Mouse (Mus musculus): ENCODE results near the gene Gm49721.
"Not testable (repeated sequence)": the region's sequence is repeated elsewhere in the genome, so short reads cannot be mapped to it uniquely, and the experiment has no call there.

DNA sequence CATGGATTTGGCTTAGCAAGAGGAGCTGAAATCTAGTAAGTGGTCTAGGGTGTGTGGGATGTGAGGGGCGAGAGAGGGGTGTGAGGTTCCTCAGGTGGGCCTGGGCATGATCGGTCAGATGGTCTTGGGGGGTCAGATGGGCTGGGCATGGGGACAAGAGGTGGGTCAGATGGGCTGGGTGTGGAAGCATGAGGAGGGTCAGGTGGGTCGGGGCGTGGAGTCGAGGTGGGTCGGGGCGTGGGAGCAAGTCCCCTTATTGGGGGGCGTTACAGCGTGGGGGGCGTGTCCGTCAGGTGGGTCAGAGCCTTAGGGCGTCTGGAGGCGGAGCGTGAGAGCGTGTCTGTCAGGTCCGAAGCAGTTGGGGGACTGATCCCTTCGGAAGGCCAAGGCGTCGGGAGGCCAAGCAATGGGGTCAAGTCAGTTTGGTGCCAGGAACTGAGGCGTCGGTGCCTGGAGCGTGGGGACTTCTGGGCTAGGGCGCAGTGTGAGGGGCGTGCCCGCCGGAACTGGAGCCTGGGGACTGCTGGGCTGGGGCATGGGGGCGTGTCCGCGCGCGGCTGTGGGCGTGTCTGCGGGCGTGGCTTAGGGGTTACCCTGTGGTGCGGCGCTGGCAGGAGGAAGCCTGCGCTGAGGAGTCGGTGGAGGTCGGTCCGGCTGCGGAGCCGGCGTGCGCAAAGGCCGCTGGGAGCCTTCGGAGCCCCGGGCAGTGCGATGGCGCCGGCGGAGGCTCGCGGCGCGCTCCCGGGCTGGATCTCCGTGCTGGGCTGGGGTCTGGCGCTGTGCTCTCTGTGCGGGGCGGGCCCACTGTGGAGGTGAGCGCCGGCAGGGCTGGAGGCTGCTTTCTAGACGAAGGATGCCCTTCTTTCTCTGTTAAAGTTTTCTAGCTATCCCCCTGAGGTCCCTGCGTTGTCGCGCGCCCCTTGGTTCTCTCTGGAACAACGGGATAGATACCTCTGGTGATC lies at the start of gene Gm49721:
- not testable (repeated sequence) for TF ChIP-seq CTCF (IDR thresholded peaks at IDR 0.05; ENCODE audit: borderline replicate concordance, insufficient read depth, low read length)
- TF ChIP-seq POLR2A (IDR thresholded peaks at IDR 0.05; ENCODE audit: low read depth, low read length), result peak; percentile 14; the same call in 1 of the 2 replicates
